Mouse (Mus musculus): ENCODE measurements at regions not wholly inside any gene's neighbourhood (a gene's known extent, or its start where the extent isn't known, plus 50 kb on each side); places are given as distances from the start of the nearest gene placed in this dataset.

GRCm38 (mm10) chr14:58608216-58608615 lies 534.5 kb downstream of the 1700129C05Rik start:
- DNase-seq (ENCODE audit: low spot score in 2 of 2) = no peak

- DNase-seq (ENCODE audit: low spot score in 2 of 2) = no peak
These were observed 535.0 kb downstream of the 1700129C05Rik start for GRCm38 (mm10) chr14:58607734-58608133.

GRCm38 (mm10) chr14:58605529-58605928 lies 535.2 kb downstream of the Fgf9 start:
- no peak for DNase-seq (ENCODE audit: low spot score in 2 of 2)

GRCm38 (mm10) chr14:58598867-58599266 lies 528.5 kb downstream of the Fgf9 start:
- no peak for DNase-seq (ENCODE audit: low spot score in 2 of 2)

GRCm38 (mm10) chr14:58597810-58598209 lies 527.5 kb downstream of the Fgf9 start:
- no peak for DNase-seq (ENCODE audit: low spot score in 2 of 2)

GRCm38 (mm10) chr14:58596936-58597335 lies 526.6 kb downstream of the Fgf9 start:
- DNase-seq (ENCODE audit: low spot score in 2 of 2) = no peak

GRCm38 (mm10) chr14:58581806-58582205 lies 511.5 kb downstream of the Fgf9 start:
- no peak for DNase-seq (ENCODE audit: low spot score in 2 of 2)

GRCm38 (mm10) chr14:58570021-58570420 lies 499.7 kb downstream of the Fgf9 start:
- no peak for DNase-seq (ENCODE audit: low spot score in 2 of 2)

- DNase-seq (ENCODE audit: low spot score in 2 of 2) = no peak
These were observed 497.1 kb downstream of the Fgf9 start for GRCm38 (mm10) chr14:58567472-58567871.

- DNase-seq (ENCODE audit: low spot score in 2 of 2) = no peak
These were observed 492.7 kb downstream of the Fgf9 start for GRCm38 (mm10) chr14:58563082-58563481.

- no peak for DNase-seq (ENCODE audit: low spot score in 2 of 2)
These were observed 480.4 kb downstream of the Fgf9 start for GRCm38 (mm10) chr14:58550785-58551184.

GRCm38 (mm10) chr14:58545778-58546177 lies 475.4 kb downstream of the Fgf9 start:
- DNase-seq (ENCODE audit: low spot score in 2 of 2) = no peak

GRCm38 (mm10) chr14:58543140-58543767 lies 472.9 kb downstream of the Fgf9 start:
- no peak for DNase-seq (ENCODE audit: low spot score in 2 of 2)

GRCm38 (mm10) chr14:58538135-58538534 lies 467.8 kb downstream of the Fgf9 start:
- DNase-seq (ENCODE audit: low spot score in 2 of 2) = no peak

GRCm38 (mm10) chr14:58520976-58521549 lies 450.7 kb downstream of the Fgf9 start:
- no peak for DNase-seq (ENCODE audit: low spot score in 2 of 2)

GRCm38 (mm10) chr14:58520384-58520783 lies 450.0 kb downstream of the Fgf9 start:
- DNase-seq (ENCODE audit: low spot score in 2 of 2) = no peak

GRCm38 (mm10) chr14:58519086-58519485 lies 448.7 kb downstream of the Fgf9 start:
- no peak for DNase-seq (ENCODE audit: low spot score in 2 of 2)

GRCm38 (mm10) chr14:58516543-58516942 lies 446.2 kb downstream of the Fgf9 start:
- DNase-seq (ENCODE audit: low spot score in 2 of 2) = no peak

GRCm38 (mm10) chr14:58512177-58512576 lies 441.8 kb downstream of the Fgf9 start:
- no peak for DNase-seq (ENCODE audit: low spot score in 2 of 2)

- no peak for DNase-seq (ENCODE audit: low spot score in 2 of 2)
These were observed 441.2 kb downstream of the Fgf9 start for GRCm38 (mm10) chr14:58511571-58511985.

GRCm38 (mm10) chr14:58510790-58511189 lies 440.4 kb downstream of the Fgf9 start:
- no peak for DNase-seq (ENCODE audit: low spot score in 2 of 2)

GRCm38 (mm10) chr14:58509106-58509505 lies 438.8 kb downstream of the Fgf9 start:
- no peak for DNase-seq (ENCODE audit: low spot score in 2 of 2)

- no peak for DNase-seq (ENCODE audit: low spot score in 2 of 2)
These were observed 436.1 kb downstream of the Fgf9 start for GRCm38 (mm10) chr14:58506490-58506889.

- DNase-seq (ENCODE audit: low spot score in 2 of 2) = no peak
These were observed 435.5 kb downstream of the Fgf9 start for GRCm38 (mm10) chr14:58505841-58506240.

Data from left cerebral cortex, adult 9 months (tissue).